Mouse (Mus musculus) midbrain, embryonic 16.5 days (tissue): ENCODE measurements around the gene Lingo4. TPM values are rescaled to one million over a fixed set of nuclear protein-coding genes. Genes with fewer than 3 reads are reported as not detected.

ENCODE experiments used
- ATAC-seq: fragments of 200-750 bp; cut with Nextera tagmentation; 2 replicates; pipeline ENCODE4 v1.8.0; 2017; ENCODE audit warnings: moderate TSS enrichment
- H3K27ac ChIP-seq: fragments of 300-500 bp; sonication (generic); 2 replicates; pipeline ENCODE4 v1.5.1; 2014; ENCODE audit warnings: mild to moderate bottlenecking, low read length, mixed read lengths
- H3K27me3 ChIP-seq: fragments of 300-500 bp; sonication (generic); 2 replicates; pipeline ENCODE4 v1.6.1; 2014; ENCODE audit warnings: low read depth, low read length, mixed read lengths; ENCODE audit not compliant: control insufficient read depth, insufficient read depth
- H3K36me3 ChIP-seq: fragments of 300-500 bp; sonication (generic); 2 replicates; pipeline ENCODE4 v1.6.1; 2014; ENCODE audit warnings: mild to moderate bottlenecking, low read length, moderate library complexity, mixed read lengths; ENCODE audit not compliant: control insufficient read depth, insufficient read depth
- H3K4me1 ChIP-seq: fragments of 300-500 bp; sonication (generic); 2 replicates; pipeline ENCODE4 v1.6.1; 2014; ENCODE audit warnings: mild to moderate bottlenecking, low read length, mixed read lengths; ENCODE audit not compliant: control insufficient read depth, insufficient read depth
- H3K4me2 ChIP-seq: fragments of 300-500 bp; sonication (generic); 2 replicates; pipeline ENCODE4 v1.6.1; 2014; ENCODE audit warnings: mild to moderate bottlenecking, low read length, mixed read lengths
- H3K4me3 ChIP-seq: fragments of 300-500 bp; sonication (generic); 2 replicates; pipeline ENCODE4 v1.5.1; 2014; ENCODE audit warnings: low read depth, mild to moderate bottlenecking, low read length, moderate library complexity, mixed read lengths
- H3K9ac ChIP-seq: fragments of 300-500 bp; sonication (generic); 2 replicates; pipeline ENCODE4 v1.6.1; 2014; ENCODE audit warnings: low read depth, low read length, mixed read lengths
- H3K9me3 ChIP-seq: fragments of 300-500 bp; sonication (generic); replicated peaks from 2 replicates; pipeline ENCODE4 v1.6.1; 2014; ENCODE audit warnings: mild to moderate bottlenecking, low read length, mixed read lengths; ENCODE audit not compliant: control insufficient read depth, poor library complexity, severe bottlenecking
- WGBS: fragments of 180-500 bp; shearing (Covaris S2); extraction: QIAGEN DNeasy Blood & Tissue Kit; methylation state at CpG from one replicate; pipeline ENCODE4 v1.1.7; 2014; 5-methylcytosine and 5-hydroxymethylcytosine counted together
- polyA plus RNA-seq: library from polyadenylated mRNA; unstranded; fragments of >200 nt; fragmentation: Nextera tagmentation; extraction: Ambion mirVana; gene quantifications from 2 replicates; pipeline ENCODE4 v1.2.1, GENCODE M21; 2015

Gene Lingo4
- polyA plus RNA-seq, 1 experiment from 2014 or later, result 1.6 TPM

- 3% methylated on average over 11 of the region's 11 CpGs for WGBS
- peak overlapping the region; percentile 31 for H3K4me2 ChIP-seq
- H3K9ac ChIP-seq, result no peak overlapping the region
- H3K4me3 ChIP-seq, result no peak overlapping the region
- H3K36me3 ChIP-seq, result no peaks in the 10 kb centered on the region
- ATAC-seq, result peak; percentile 18; the same call in 1 of the 2 replicates
- no peaks in the 10 kb centered on the region for H3K9me3 ChIP-seq
- H3K27me3 ChIP-seq, result peaks cover 2% of the 10 kb centered on the region; the same call in 1 of the 2 replicates
- H3K27ac ChIP-seq, result no peak overlapping the region
- peaks cover 11% of the 10 kb centered on the region; the same call in 1 of the 2 replicates for H3K4me1 ChIP-seq
These were observed 26.7 kb upstream of the Lingo4 start for GRCm38 (mm10) chr3:94371637-94372036.

- H3K9ac ChIP-seq, result no peak overlapping the region
- no peaks in the 10 kb centered on the region for H3K9me3 ChIP-seq
- peaks cover 2% of the 10 kb centered on the region; the same call in 1 of the 2 replicates for H3K27me3 ChIP-seq
- H3K4me2 ChIP-seq, result peak overlapping the region; percentile 31; the same call in 1 of the 2 replicates
- H3K27ac ChIP-seq, result no peak overlapping the region
- H3K36me3 ChIP-seq, result no peaks in the 10 kb centered on the region
- H3K4me1 ChIP-seq, result peaks cover 11% of the 10 kb centered on the region; the same call in 1 of the 2 replicates
- ATAC-seq, result no peak
- no peak overlapping the region for H3K4me3 ChIP-seq
- WGBS, result 0% methylated on average over 2 of the region's 3 CpGs
These were observed 26.3 kb upstream of the Lingo4 start for GRCm38 (mm10) chr3:94372038-94372437.

DNA sequence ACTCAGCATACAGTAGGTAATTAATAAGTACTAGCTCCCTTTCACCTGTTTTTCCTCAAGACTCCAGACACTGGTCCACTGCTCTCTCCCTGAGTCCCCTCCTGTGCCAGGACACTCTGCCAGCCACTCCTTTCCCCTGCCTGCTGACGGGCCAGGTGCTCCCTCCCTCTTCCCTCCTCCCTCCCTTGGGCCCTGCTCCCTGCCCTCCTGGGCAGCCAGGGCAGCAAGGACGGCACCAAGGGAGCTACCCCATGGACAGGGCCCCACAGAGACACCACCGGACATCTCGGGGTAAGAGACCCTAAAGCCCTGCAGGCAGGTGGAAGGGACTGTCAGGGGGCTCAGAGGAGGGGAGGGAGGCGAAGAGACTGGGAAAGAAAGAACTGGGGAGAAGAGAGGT lies 25.7 kb upstream of the Lingo4 start, which contains the start of gene Rorc:
TSS of gene Rorc (plus strand) at position 154 of the 400 bp plus-strand sequence.
- WGBS, result 13% methylated on average over 5 of the region's 5 CpGs
- no peak for ATAC-seq
- Histone ChIP-seq H3K9me3 (no peaks in the 10 kb centered on the region), H3K27me3 (peaks cover 2% of the 10 kb centered on the region; the same call in 1 of the 2 replicates), H3K4me2 (peak within 1 kb of the TSS; percentile 31), H3K9ac (0 out of 2 replicates have a peak within 1 kb of the TSS, but pooled peaks have one; percentile 22), H3K36me3 (no peaks in the 10 kb centered on the region), H3K4me1 (peaks cover 11% of the 10 kb centered on the region; the same call in 1 of the 2 replicates), H3K4me3 (no peak within 1 kb of the TSS), H3K27ac (no peak within 1 kb of the TSS)

DNA sequence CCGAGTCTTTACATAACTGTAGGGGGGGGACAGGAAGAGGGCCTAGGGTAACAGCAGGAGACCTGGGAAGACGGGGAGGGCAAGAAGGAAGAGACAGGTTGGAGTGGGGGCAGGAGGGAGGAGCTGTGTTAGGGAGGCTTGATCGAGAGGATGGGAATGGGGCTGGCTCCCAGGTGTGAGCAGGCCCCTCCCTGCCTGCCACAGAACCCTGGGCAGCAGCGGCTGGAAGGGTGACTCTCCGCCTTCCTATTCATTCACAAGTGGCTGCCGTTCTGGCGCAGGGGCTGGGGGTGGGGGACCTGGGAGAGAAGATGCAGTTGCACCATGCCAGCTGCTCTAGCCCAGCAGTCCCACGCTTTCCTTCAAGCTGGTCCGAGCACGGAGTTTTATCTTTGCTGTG lies 25.2 kb upstream of the Lingo4 start:
- H3K4me2 ChIP-seq, result peak overlapping the region; percentile 31
- ATAC-seq, result peak; percentile 3; the same call in 1 of the 2 replicates
- no peaks in the 10 kb centered on the region for H3K9me3 ChIP-seq
- 0 out of 2 replicates have a peak overlapping the region, but pooled peaks have one; percentile 22 for H3K9ac ChIP-seq
- WGBS, result 5% methylated on average over 10 of the region's 10 CpGs
- H3K4me3 ChIP-seq, result no peak overlapping the region
- peaks cover 2% of the 10 kb centered on the region; the same call in 1 of the 2 replicates for H3K27me3 ChIP-seq
- H3K27ac ChIP-seq, result no peak overlapping the region
- peaks cover 11% of the 10 kb centered on the region; the same call in 1 of the 2 replicates for H3K4me1 ChIP-seq
- H3K36me3 ChIP-seq, result no peaks in the 10 kb centered on the region

GRCm38 (mm10) chr3:94373597-94374011 lies 24.7 kb upstream of the Lingo4 start:
- Histone ChIP-seq H3K36me3 (no peaks in the 10 kb centered on the region), H3K4me1 (peaks cover 11% of the 10 kb centered on the region; the same call in 1 of the 2 replicates), H3K9me3 (no peaks in the 10 kb centered on the region), H3K27me3 (peaks cover 2% of the 10 kb centered on the region; the same call in 1 of the 2 replicates), H3K27ac (no peak overlapping the region), H3K9ac (no peak overlapping the region), H3K4me3 (no peak overlapping the region), H3K4me2 (peak overlapping the region; percentile 31)
- peak; percentile 52; the same call in 1 of the 2 replicates for ATAC-seq
- WGBS, result 1% methylated on average over 5 of the region's 5 CpGs

GRCm38 (mm10) chr3:94374636-94375035 lies 23.7 kb upstream of the Lingo4 start:
- H3K27me3 ChIP-seq, result peaks cover 2% of the 10 kb centered on the region; the same call in 1 of the 2 replicates
- no peak overlapping the region for H3K9ac ChIP-seq
- no peak overlapping the region for H3K4me2 ChIP-seq
- no peak overlapping the region for H3K27ac ChIP-seq
- ATAC-seq, result no peak
- H3K4me3 ChIP-seq, result no peak overlapping the region
- peaks cover 11% of the 10 kb centered on the region; the same call in 1 of the 2 replicates for H3K4me1 ChIP-seq
- H3K36me3 ChIP-seq, result no peaks in the 10 kb centered on the region
- no peaks in the 10 kb centered on the region for H3K9me3 ChIP-seq

DNA sequence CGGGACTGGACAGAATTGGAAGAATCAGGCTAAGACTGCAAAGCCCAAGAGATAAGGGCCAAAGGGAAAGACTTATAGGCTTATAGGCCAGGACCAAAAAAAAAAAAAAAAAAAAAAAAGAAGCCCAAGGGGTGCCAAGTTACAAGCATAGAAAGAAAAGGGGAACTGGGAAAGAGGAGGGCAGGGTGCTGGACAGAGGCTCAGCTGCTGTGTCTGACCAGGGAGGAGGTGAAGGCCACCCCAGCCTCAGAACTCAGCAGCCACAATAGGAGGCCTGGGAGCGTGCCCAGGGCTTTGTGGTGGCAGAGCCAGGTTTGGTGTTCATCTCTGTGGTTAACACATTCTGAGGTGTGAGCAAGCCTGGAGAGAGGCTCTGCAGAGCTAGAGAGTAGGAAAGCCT lies 23.2 kb upstream of the Lingo4 start:
- Histone ChIP-seq H3K27ac (no peak overlapping the region), H3K4me3 (no peak overlapping the region), H3K36me3 (no peaks in the 10 kb centered on the region), H3K4me2 (no peak overlapping the region), H3K27me3 (peaks cover 2% of the 10 kb centered on the region; the same call in 1 of the 2 replicates), H3K9ac (no peak overlapping the region), H3K4me1 (peaks cover 11% of the 10 kb centered on the region; the same call in 1 of the 2 replicates), H3K9me3 (no peaks in the 10 kb centered on the region)
- ATAC-seq, result no peak
- WGBS, result 90% methylated on average over 2 of the region's 2 CpGs

DNA sequence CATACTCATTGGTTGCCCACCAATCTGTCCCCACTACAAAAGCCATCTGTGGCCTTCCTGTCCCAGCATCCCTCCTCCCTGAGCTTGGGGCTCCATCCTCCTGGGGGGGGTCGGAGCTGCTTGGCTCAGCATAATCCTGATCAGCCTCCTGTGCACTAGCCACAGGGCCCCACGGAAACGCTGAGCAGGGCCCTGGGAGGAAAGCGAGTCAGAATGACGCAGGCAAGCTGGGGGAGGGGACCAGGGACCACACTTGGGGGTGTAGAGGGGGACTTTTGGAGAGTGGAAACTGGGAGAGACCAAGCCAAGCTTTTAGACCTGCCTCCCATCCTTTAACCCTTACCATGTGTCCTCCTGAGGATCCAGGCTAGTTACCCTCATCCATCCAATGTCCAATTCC lies 22.5 kb upstream of the Lingo4 start:
- WGBS, result 44% methylated on average over 5 of the region's 5 CpGs
- H3K4me2 ChIP-seq, result no peak overlapping the region
- no peaks in the 10 kb centered on the region for H3K9me3 ChIP-seq
- no peak overlapping the region for H3K27ac ChIP-seq
- peaks cover 11% of the 10 kb centered on the region; the same call in 1 of the 2 replicates for H3K4me1 ChIP-seq
- peaks cover 2% of the 10 kb centered on the region; the same call in 1 of the 2 replicates for H3K27me3 ChIP-seq
- no peak for ATAC-seq
- no peak overlapping the region for H3K4me3 ChIP-seq
- no peaks in the 10 kb centered on the region for H3K36me3 ChIP-seq
- no peak overlapping the region for H3K9ac ChIP-seq
